Mouse (Mus musculus): ENCODE results near the gene Zfp683. TPM values are rescaled to one million over a fixed set of nuclear protein-coding genes. Genes with fewer than 3 reads are reported as not detected.

Zfp683 gene
- polyA plus RNA-seq, 1 experiment = not detected

DNA sequence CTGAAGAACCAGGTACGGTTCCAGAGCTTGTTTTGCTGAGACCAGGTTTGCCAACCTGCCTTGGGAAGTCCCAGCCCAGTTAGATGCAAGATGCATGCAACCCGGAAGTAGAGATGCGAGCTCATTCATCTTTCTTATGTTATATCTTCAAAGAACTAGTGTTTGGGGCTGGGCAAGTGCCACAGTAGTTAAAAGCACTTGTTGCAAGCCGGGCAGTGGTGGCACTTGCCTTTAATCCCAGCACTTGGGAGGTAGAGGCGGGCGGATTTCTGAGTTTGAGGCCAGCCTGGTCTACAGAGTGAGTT lies 37.5 kb downstream of the Zfp683 start:
- TF ChIP-seq CTCF (IDR thresholded peaks at IDR 0.05; ENCODE audit: low read depth, low read length) (no peak), POLR2A (IDR thresholded peaks at IDR 0.05; ENCODE audit: insufficient read depth, low read length) (no peak), EP300 (IDR thresholded peaks at IDR 0.05; ENCODE audit: insufficient read depth, low read depth, low read length) (no peak)

DNA sequence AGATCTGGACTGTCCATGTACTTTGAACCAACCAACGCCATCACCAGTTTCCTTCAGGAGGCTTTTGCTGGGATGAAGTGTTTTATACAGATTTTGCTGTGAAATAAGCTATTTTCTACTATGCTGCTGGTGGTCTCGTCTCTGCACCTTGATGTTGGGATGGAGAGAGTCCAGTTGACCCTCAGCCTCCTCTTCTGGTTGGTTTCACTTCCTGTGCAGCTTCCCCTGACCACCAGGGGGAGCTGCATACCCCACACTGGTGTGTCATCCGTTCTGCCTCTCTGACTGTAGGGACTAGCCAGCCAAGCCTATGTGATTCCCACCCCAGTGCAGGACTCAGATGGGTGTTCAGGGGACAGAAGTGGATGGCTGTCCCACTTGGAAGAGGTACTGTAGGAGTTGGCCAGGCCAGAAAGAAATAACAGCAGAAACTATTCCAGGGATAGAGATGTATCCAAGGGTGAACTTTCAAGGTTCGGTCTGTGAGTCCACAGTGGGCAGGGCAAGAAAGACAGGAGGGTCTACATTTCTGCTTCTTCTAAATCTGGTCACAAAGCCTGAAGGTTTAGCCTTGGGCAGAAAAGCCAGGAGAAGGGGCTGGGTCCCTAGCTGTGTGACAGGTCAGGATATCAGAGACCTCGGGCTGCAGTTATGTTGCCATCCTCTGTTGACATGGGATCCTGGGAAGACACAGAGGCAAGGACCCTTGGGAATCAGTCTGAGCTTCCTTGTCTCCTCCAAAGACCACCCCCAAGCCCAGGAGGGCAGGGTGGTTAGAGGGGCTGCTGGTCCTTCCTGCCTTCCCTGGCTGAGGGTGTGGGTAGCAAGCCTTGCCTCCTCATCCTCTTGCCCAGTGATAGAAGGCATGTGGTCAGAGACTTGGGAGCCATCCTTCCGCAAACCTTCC lies 39.0 kb downstream of the Zfp683 start:
- no peaks in the 10 kb centered on the region for H3K27me3 ChIP-seq (ENCODE audit: control insufficient read depth, insufficient read depth, low read length, poor library complexity, severe bottlenecking)
- peaks cover 2% of the 10 kb centered on the region for H3K4me1 ChIP-seq (ENCODE audit: control insufficient read depth, insufficient read depth, low read length)
- H3K27ac ChIP-seq (ENCODE audit: insufficient read depth, low read length) = no peak overlapping the region
- no peaks in the 10 kb centered on the region for H3K36me3 ChIP-seq (ENCODE audit: control insufficient read depth, insufficient read depth, low read length, poor library complexity, severe bottlenecking)
- no peaks in the 10 kb centered on the region for H3K9me3 ChIP-seq (replicated peaks; ENCODE audit: control insufficient read depth, insufficient read depth, low read length, poor library complexity, severe bottlenecking)
- peak; percentile 90 for TF ChIP-seq CTCF (IDR thresholded peaks at IDR 0.05; ENCODE audit: low read depth, low read length)
- no peak for TF ChIP-seq POLR2A (IDR thresholded peaks at IDR 0.05; ENCODE audit: insufficient read depth, low read length)
- no peak overlapping the region for H3K4me3 ChIP-seq (ENCODE audit: low read depth, low read length)
- no peak overlapping the region for H3K9ac ChIP-seq (ENCODE audit: low read depth, poor library complexity, severe bottlenecking)

More for the DNA sequence above, 37.5 kb downstream of the Zfp683 start:
- H3K4me1 ChIP-seq (ENCODE audit: control insufficient read depth, insufficient read depth, low read length) = peaks cover 2% of the 10 kb centered on the region
- no peak overlapping the region for H3K9ac ChIP-seq (ENCODE audit: low read depth, poor library complexity, severe bottlenecking)
- H3K4me3 ChIP-seq (ENCODE audit: low read depth, low read length) = no peak overlapping the region
- H3K27ac ChIP-seq (ENCODE audit: insufficient read depth, low read length) = no peak overlapping the region
- H3K27me3 ChIP-seq (ENCODE audit: control insufficient read depth, insufficient read depth, low read length, poor library complexity, severe bottlenecking) = no peaks in the 10 kb centered on the region
- no peaks in the 10 kb centered on the region for H3K36me3 ChIP-seq (ENCODE audit: control insufficient read depth, insufficient read depth, low read length, poor library complexity, severe bottlenecking)
- no peaks in the 10 kb centered on the region for H3K9me3 ChIP-seq (replicated peaks; ENCODE audit: control insufficient read depth, insufficient read depth, low read length, poor library complexity, severe bottlenecking)

DNA sequence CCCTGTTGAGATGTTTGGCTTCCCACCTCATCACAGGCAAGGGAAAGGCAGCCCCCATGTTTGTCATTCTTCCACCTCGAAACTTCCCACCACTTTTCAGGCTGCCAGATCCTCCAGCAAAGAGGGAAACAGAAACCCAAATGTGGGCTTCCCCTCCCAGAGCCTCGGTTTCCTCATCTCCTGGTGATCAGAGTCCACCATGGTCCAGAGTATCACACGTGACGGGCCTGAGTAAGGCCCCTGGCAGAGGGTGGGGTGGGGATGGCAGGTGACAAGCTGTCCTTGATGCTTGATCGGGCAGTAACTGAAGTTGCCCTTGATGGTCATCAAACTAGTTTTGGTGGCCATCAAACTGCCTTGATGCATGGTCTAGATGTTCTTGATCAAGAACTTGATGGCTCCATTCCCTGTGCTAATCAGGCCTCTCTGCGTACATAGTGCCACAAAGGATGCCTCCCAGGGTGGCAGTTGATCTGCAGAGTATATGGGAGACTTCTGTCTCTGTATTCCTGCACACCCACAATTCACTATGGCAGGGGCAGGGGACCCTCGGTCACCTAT lies 40.4 kb downstream of the Zfp683 start:
- no peak overlapping the region for H3K4me3 ChIP-seq (ENCODE audit: low read depth, low read length)
- H3K9ac ChIP-seq (ENCODE audit: low read depth, poor library complexity, severe bottlenecking) = no peak overlapping the region
- no peak overlapping the region for H3K27ac ChIP-seq (ENCODE audit: insufficient read depth, low read length)
- peaks cover 2% of the 10 kb centered on the region for H3K4me1 ChIP-seq (ENCODE audit: control insufficient read depth, insufficient read depth, low read length)
- no peaks in the 10 kb centered on the region for H3K27me3 ChIP-seq (ENCODE audit: control insufficient read depth, insufficient read depth, low read length, poor library complexity, severe bottlenecking)
- no peak for TF ChIP-seq EP300 (IDR thresholded peaks at IDR 0.05; ENCODE audit: insufficient read depth, low read depth, low read length)
- TF ChIP-seq CTCF (IDR thresholded peaks at IDR 0.05; ENCODE audit: low read depth, low read length) = no peak
- TF ChIP-seq POLR2A (IDR thresholded peaks at IDR 0.05; ENCODE audit: insufficient read depth, low read length) = no peak
- no peaks in the 10 kb centered on the region for H3K9me3 ChIP-seq (replicated peaks; ENCODE audit: control insufficient read depth, insufficient read depth, low read length, poor library complexity, severe bottlenecking)
- H3K36me3 ChIP-seq (ENCODE audit: control insufficient read depth, insufficient read depth, low read length, poor library complexity, severe bottlenecking) = no peaks in the 10 kb centered on the region

DNA sequence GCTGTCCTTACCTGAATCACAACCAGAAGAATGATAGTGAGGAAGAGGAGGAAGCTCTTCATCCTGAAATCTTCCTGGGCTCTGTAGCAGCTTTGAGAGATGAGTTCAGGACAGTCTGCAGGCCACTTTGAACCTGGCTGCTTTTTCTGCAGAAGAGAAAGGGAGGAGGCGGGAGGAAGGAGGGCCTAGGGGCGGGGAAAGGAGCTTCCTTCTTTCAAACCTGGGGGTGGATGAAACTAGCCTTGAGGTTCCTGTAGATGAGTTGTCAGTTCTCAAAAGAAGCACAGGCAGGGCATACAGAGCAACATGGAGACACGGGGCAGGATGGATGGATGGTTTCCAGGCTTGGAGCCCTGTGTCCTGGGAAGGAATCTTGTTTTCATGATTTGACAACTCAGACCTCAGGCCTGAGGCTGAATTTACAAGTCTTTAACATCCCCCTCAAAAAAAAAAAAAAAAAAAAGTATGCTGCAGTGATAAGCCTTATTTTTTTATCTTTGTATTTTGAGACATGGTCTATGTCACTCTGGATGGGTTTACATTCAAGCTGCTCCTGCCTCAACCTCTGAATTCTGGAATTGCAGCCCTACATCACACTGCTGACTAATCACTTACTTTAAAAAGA lies 41.4 kb downstream of the Zfp683 start, which contains the start of gene Cd52:
TSS of gene Cd52 (minus strand) at position 160 of the 625 bp plus-strand sequence.
- Histone ChIP-seq H3K9ac (ENCODE audit: low read depth, poor library complexity, severe bottlenecking) (no peak within 1 kb of the TSS), H3K36me3 (ENCODE audit: control insufficient read depth, insufficient read depth, low read length, poor library complexity, severe bottlenecking) (no peaks in the 10 kb centered on the region), H3K4me3 (ENCODE audit: low read depth, low read length) (no peak within 1 kb of the TSS), H3K4me1 (ENCODE audit: control insufficient read depth, insufficient read depth, low read length) (peaks cover 2% of the 10 kb centered on the region), H3K27me3 (ENCODE audit: control insufficient read depth, insufficient read depth, low read length, poor library complexity, severe bottlenecking) (no peaks in the 10 kb centered on the region), H3K9me3 (replicated peaks; ENCODE audit: control insufficient read depth, insufficient read depth, low read length, poor library complexity, severe bottlenecking) (no peaks in the 10 kb centered on the region), H3K27ac (ENCODE audit: insufficient read depth, low read length) (no peak within 1 kb of the TSS)
- TF ChIP-seq CTCF (IDR thresholded peaks at IDR 0.05; ENCODE audit: low read depth, low read length) = no peak
- TF ChIP-seq POLR2A (IDR thresholded peaks at IDR 0.05; ENCODE audit: insufficient read depth, low read length) = no peak
- no peak for TF ChIP-seq EP300 (IDR thresholded peaks at IDR 0.05; ENCODE audit: insufficient read depth, low read depth, low read length)

DNA sequence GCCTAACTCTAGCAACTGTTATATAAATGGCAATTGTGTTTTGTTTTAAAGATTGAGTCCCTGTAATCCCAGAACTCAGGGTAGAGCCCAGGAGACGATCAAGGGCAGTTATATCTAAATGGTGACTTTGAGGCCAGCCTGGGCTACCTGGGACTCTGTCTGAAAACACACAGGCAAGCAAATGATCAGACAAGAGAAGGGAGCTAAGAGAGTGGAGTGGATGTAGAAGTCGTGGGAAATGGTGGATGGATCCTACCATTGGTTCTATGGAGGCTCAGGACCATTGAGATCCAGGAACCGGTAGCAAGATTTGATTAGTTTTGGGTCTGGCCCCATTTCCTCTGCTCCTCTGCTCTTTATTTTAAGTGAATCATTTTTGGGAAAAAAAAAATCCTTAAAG lies 42.5 kb downstream of the Zfp683 start:
- peaks cover 2% of the 10 kb centered on the region for H3K4me1 ChIP-seq (ENCODE audit: control insufficient read depth, insufficient read depth, low read length)
- no peaks in the 10 kb centered on the region for H3K27me3 ChIP-seq (ENCODE audit: control insufficient read depth, insufficient read depth, low read length, poor library complexity, severe bottlenecking)
- TF ChIP-seq POLR2A (IDR thresholded peaks at IDR 0.05; ENCODE audit: insufficient read depth, low read length) (no peak), EP300 (IDR thresholded peaks at IDR 0.05; ENCODE audit: insufficient read depth, low read depth, low read length) (no peak), CTCF (IDR thresholded peaks at IDR 0.05; ENCODE audit: low read depth, low read length) (no peak)

More for the DNA sequence above, 42.5 kb downstream of the Zfp683 start:
- Histone ChIP-seq H3K9ac (ENCODE audit: low read depth, poor library complexity, severe bottlenecking) (no peak overlapping the region), H3K27ac (ENCODE audit: insufficient read depth, low read length) (no peak overlapping the region), H3K9me3 (replicated peaks; ENCODE audit: control insufficient read depth, insufficient read depth, low read length, poor library complexity, severe bottlenecking) (no peaks in the 10 kb centered on the region), H3K4me3 (ENCODE audit: low read depth, low read length) (no peak overlapping the region), H3K36me3 (ENCODE audit: control insufficient read depth, insufficient read depth, low read length, poor library complexity, severe bottlenecking) (no peaks in the 10 kb centered on the region)
